Mouse (Mus musculus) spleen, adult 2 months (tissue): ENCODE measurements around the gene Lect2.

Experiments
- CTCF ChIP-seq: fragments of 200-500 bp; IDR thresholded peaks from 2 replicates; pipeline ENCODE4 v1.5.1; 2011; ENCODE audit warnings: mild to moderate bottlenecking, inconsistent platforms; ENCODE audit not compliant: insufficient read depth, insufficient read length, insufficient replicate concordance; ENCODE audit errors: extremely low read depth
- POLR2A ChIP-seq: fragments of 200-500 bp; IDR thresholded peaks from 2 replicates; pipeline ENCODE4 v1.6.1; 2011; ENCODE audit warnings: low read depth, low read length, inconsistent platforms

GRCm38 (mm10) chr13:56516816-56517215 lies 31.5 kb downstream of the Lect2 start:
- TF ChIP-seq CTCF (no peak), POLR2A (no peak)
